Mouse (Mus musculus) heart, adult 10 weeks (tissue): ENCODE results near the gene Jmjd6. TPM values are rescaled to one million over a fixed set of nuclear protein-coding genes. Genes with fewer than 3 reads are reported as not detected.

Source experiments
- polyA plus RNA-seq: library from polyadenylated mRNA; stranded (reverse); fragments of 350-450 nt; fragmentation: Illumina TruSeq; extraction: RNeasy Lipid Tissue Mini Kit (QIAGEN cat#74804); gene quantifications from one replicate; pipeline ENCODE4 v1.2.3, GENCODE M21; 2014; ENCODE audit warnings: low read depth, low replicate concordance

Gene Jmjd6
- polyA plus RNA-seq, result 47.9 TPM

GRCm38 (mm10) chr11:116843261-116844233, at the start of gene Jmjd6, which contains the start of gene Mettl23:
Gene Jmjd6, minus strand, starts transcription at chr11:116843449.
Gene Mettl23, plus strand, starts transcription at chr11:116843278.

GRCm38 (mm10) chr11:116852891-116853511, 9.8 kb upstream of the Jmjd6 start, which contains the start of gene Srsf2:
Gene Srsf2, minus strand, starts transcription at chr11:116853094.

GRCm38 (mm10) chr11:116852291-116852890, 9.1 kb upstream of the Jmjd6 start, which contains the start of gene Mfsd11:
Gene Mfsd11, plus strand, starts transcription at chr11:116852440.

GRCm38 (mm10) chr11:116827534-116828165, 15.6 kb downstream of the Jmjd6 start, which contains the start of gene Mxra7:
Gene Mxra7, minus strand, starts transcription at chr11:116828046.

Other genes with a start within 250 kb of the Jmjd6 start
- 9.1 TPM for gene Rhbdf2, start 216.4 kb downstream of the Jmjd6 start, polyA plus RNA-seq
- 1.2 TPM for gene Prcd, start 189.9 kb downstream of the Jmjd6 start, polyA plus RNA-seq
- 42.8 TPM for gene Cygb, start 189.1 kb downstream of the Jmjd6 start, polyA plus RNA-seq
- gene St6galnac1, start 67.9 kb downstream of the Jmjd6 start, polyA plus RNA-seq, result not detected
- gene Mxra7, start 15.4 kb downstream of the Jmjd6 start, polyA plus RNA-seq, result 16.1 TPM
- 49.2 TPM for gene Mettl23, start 171 bp downstream of the Jmjd6 start, polyA plus RNA-seq
- 22.6 TPM for gene Mfsd11, start 9.0 kb upstream of the Jmjd6 start, polyA plus RNA-seq
- 164 TPM for gene Srsf2, start 9.6 kb upstream of the Jmjd6 start, polyA plus RNA-seq
- 0.16 TPM for gene Mgat5b, start 75.4 kb upstream of the Jmjd6 start, polyA plus RNA-seq